Mouse (Mus musculus) 416B (cell line): Measurements from ENCODE around the gene Mkks.

Source experiments
- DNase-seq: peaks from one replicate; pipeline ENCODE4 v3.0.0; 2011; ENCODE audit warnings: low read depth

Gene Mkks

DNA sequence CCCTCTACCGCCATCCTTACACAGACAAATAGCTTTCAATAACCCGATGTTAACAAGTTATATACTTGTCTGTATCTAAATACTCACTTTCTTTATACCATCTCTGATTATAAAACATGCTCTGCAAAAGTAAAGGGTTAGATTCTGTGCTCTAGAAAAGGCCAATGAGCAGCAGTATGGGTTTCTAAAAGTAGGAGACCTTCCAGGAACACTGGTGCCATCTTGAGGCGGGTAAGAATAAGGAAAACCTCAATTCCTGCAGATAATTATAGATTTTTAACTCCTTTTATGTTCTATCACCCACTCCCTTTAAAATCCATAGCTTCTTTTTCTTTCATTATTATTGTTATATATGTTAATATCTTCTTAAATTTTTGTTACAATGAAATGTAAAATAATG is 55.3 kb downstream of the Mkks start:
- DNase-seq, result peak; percentile 50

DNA sequence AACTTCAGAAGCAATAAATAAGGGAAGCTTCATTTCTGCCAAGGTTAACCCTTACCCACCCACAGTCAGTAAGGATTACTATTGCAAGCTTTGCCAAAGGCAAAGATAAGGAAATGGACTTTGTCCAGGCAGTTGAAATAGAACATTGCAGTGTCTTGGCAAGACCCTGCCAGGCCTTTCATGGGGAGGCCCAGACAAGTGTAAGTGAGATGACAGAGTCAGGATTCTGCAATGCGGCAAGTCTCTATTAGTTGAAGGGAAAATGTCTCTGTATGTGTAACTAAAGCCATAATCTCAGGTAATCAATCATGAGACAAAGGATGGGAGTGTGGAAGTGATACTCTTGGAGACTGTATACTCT is 56.5 kb downstream of the Mkks start:
- DNase-seq, result no peak

DNA sequence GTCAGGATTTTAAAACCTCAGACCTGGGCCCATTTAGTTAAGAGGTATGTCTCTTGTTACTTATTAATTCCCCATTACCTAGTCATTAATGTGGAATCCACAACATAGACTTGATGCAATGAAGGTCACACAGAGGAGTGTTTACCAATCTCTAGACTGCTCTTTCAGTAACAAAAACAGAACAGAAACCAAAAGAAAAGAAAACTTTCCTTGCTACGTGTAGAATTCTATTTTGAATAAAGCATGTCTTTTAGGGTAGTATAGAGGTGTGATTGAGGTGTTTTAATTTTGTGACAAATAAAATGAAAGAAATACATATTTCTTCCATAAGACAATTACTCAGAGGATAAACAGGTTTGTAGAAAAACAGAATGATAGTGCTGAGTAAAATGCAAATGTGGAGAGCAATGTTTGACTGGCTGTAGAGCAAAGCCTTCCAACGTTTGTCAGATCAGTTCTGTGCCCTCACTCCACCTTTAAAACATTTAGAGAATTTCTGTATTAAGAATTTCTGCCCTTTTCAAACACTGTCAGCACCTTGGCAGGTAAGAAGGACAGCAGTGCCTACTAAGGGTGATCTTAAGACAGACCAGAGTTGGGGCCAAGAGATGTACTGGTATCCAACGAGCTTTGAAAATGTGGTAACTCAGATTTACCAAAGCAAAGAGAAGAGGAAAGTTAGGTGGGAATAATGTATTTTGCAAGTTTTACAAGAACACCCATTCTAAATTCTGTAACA is 57.0 kb downstream of the Mkks start:
- DNase-seq, result no peak

DNA sequence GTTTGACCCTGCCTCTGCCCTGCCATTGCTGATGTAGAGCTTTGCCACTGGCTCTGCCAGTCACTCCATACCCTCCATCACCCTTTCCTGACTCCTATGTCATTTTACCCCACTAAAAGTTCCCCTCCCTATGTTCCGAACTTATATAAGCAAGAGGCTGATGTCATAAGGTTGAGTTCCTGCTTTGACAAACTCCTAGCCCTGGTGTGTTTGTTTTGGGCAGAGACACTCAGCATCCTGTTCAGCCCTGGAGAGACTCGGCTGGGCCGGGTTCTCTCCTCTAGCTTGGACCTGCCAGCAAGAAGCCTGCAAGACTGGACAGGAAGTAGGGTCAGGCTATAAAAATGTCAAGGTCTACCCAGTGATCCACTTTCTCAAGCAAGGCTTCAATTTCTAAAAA is 58.3 kb downstream of the Mkks start:
- peak; percentile 82 for DNase-seq

DNA sequence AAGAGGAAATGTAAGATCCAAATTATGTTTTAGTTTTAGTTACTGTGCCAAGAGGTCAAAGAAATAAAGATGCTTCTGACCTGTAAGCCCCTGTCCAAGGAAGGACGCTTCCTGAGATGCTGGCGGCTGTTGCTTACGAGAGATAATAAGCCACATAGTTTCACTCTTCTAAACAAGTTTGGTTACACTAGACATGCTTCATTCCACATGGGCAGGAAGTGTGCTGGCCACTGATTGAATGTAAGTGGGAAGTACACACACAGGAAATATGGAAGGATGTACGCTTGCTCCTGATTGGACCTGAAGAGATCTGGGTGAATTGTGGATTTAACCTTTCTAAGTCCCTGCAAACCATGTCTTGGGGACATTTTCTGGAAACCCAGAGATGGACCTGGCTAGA is 63.6 kb downstream of the Mkks start:
- DNase-seq, result peak; percentile 55
